Mouse (Mus musculus) olfactory bulb, adult 2 months (tissue): Measurements from ENCODE around the gene Fance. TPM values are rescaled to one million over a fixed set of nuclear protein-coding genes. Genes with fewer than 3 reads are reported as not detected.
A peak's percentile ranks its signal among the peaks of the same experiment; 100 is the strongest.

Experiments used
- H3K27ac ChIP-seq: fragments of 200-500 bp; 2 replicates; pipeline ENCODE4 v1.5.1; 2012; ENCODE audit warnings: low read depth, low read length; ENCODE audit not compliant: insufficient read depth
- H3K4me1 ChIP-seq: fragments of 200-500 bp; 2 replicates; pipeline ENCODE4 v1.6.1; 2012; ENCODE audit warnings: low read length; ENCODE audit not compliant: control insufficient read depth, insufficient read depth
- H3K4me3 ChIP-seq: fragments of 200-500 bp; 2 replicates; pipeline ENCODE4 v1.5.1; 2012; ENCODE audit warnings: mild to moderate bottlenecking, low read depth, low read length, moderate library complexity; ENCODE audit not compliant: insufficient read depth
- CTCF ChIP-seq: fragments of 200-500 bp; IDR thresholded peaks from 2 replicates; pipeline ENCODE4 v1.5.1; 2012; ENCODE audit warnings: low read depth, mild to moderate bottlenecking, low read length, moderate library complexity; ENCODE audit not compliant: insufficient read depth
- POLR2A ChIP-seq: fragments of 200-500 bp; IDR thresholded peaks from 2 replicates; pipeline ENCODE4 v1.6.1; 2012; ENCODE audit warnings: mild to moderate bottlenecking, low read depth, low read length, moderate library complexity; ENCODE audit not compliant: insufficient read depth
- WGBS: fragments of 180-500 bp; shearing (Covaris S2); methylation state at CpG from one replicate; pipeline ENCODE4 v1.1.7; 2018; 5-methylcytosine and 5-hydroxymethylcytosine counted together
- polyA plus RNA-seq: library from polyadenylated mRNA; stranded (reverse); fragments of >200 nt; gene quantifications from 2 replicates; pipeline ENCODE4 v1.2.4, GENCODE M21; 2012; ENCODE audit warnings: low replicate concordance; ENCODE audit not compliant: missing spikeins, insufficient read depth, insufficient read length

Gene Fance
- polyA plus RNA-seq = not detected in 2 replicates

- TF ChIP-seq CTCF (no peak), POLR2A (peak; percentile 66; the same call in 1 of the 2 replicates)
- peak within 1 kb of the TSS; percentile 60 for H3K27ac ChIP-seq
- H3K4me3 ChIP-seq = peak within 1 kb of the TSS; percentile 98
- peaks cover 23% of the 10 kb centered on the region for H3K4me1 ChIP-seq
- under 1% methylated on average over 69 of the region's 69 CpGs for WGBS
Observed at GRCm38 (mm10) chr17:28313212-28313879, at the start of gene Fance. Gene Fance (plus strand): TSS chr17:28313519.

GRCm38 (mm10) chr17:28267251-28267650 is 46.1 kb upstream of the Fance start:
- no peak overlapping the region for H3K27ac ChIP-seq
- no peak for TF ChIP-seq POLR2A
- TF ChIP-seq CTCF = no peak
- H3K4me1 ChIP-seq = peaks cover 28% of the 10 kb centered on the region
- no peak overlapping the region for H3K4me3 ChIP-seq
- 88% methylated on average over 5 of the region's 5 CpGs for WGBS

- Histone ChIP-seq H3K27ac (no peak overlapping the region), H3K4me3 (no peak overlapping the region), H3K4me1 (peaks cover 24% of the 10 kb centered on the region)
- 87% methylated on average over 13 of the region's 13 CpGs for WGBS
- no peak for TF ChIP-seq POLR2A
Observed at GRCm38 (mm10) chr17:28270165-28270564, 43.2 kb upstream of the Fance start.

- TF ChIP-seq CTCF (no peak), POLR2A (no peak)
- 80% methylated on average over 12 of the region's 12 CpGs for WGBS
- Histone ChIP-seq H3K27ac (no peak overlapping the region), H3K4me1 (peaks cover 15% of the 10 kb centered on the region; the same call in 1 of the 2 replicates), H3K4me3 (no peak overlapping the region)
Observed at GRCm38 (mm10) chr17:28271537-28272266, 41.6 kb upstream of the Fance start.

GRCm38 (mm10) chr17:28272281-28272680 is 41.0 kb upstream of the Fance start:
- Histone ChIP-seq H3K4me3 (no peak overlapping the region), H3K4me1 (peaks cover 18% of the 10 kb centered on the region; the same call in 1 of the 2 replicates), H3K27ac (no peak overlapping the region)
- no peak for TF ChIP-seq POLR2A
- 76% methylated on average over 9 of the region's 9 CpGs for WGBS

GRCm38 (mm10) chr17:28272837-28273236 is 40.5 kb upstream of the Fance start:
- Histone ChIP-seq H3K4me3 (no peak overlapping the region), H3K4me1 (peaks cover 20% of the 10 kb centered on the region), H3K27ac (no peak overlapping the region)
- TF ChIP-seq POLR2A (no peak), CTCF (no peak)
- WGBS = 84% methylated on average over 6 of the region's 6 CpGs

- 83% methylated on average over 3 of the region's 3 CpGs for whole genome bisulfite sequencing
- TF ChIP-seq CTCF = no peak
- TF ChIP-seq POLR2A = no peak
- Histone ChIP-seq H3K4me3 (no peak overlapping the region), H3K4me1 (peaks cover 26% of the 10 kb centered on the region), H3K27ac (no peak overlapping the region)
Observed at GRCm38 (mm10) chr17:28274739-28275138, 38.6 kb upstream of the Fance start.

- Histone ChIP-seq H3K4me3 (no peak overlapping the region), H3K27ac (no peak overlapping the region), H3K4me1 (peaks cover 31% of the 10 kb centered on the region)
- no peak for TF ChIP-seq POLR2A
- TF ChIP-seq CTCF = no peak
- WGBS = 89% methylated on average over 14 of the region's 14 CpGs
Observed at GRCm38 (mm10) chr17:28277226-28277625, 36.1 kb upstream of the Fance start.

- TF ChIP-seq CTCF = no peak
- TF ChIP-seq POLR2A = no peak
- Histone ChIP-seq H3K27ac (no peak overlapping the region), H3K4me3 (no peak overlapping the region), H3K4me1 (peaks cover 26% of the 10 kb centered on the region)
- 82% methylated on average over 10 of the region's 10 CpGs for WGBS
Observed at GRCm38 (mm10) chr17:28277721-28278120, 35.6 kb upstream of the Fance start.
